Mouse (Mus musculus): Measurements from ENCODE around the gene Olfr316.
A peak's percentile ranks its signal among the peaks of the same experiment; 100 is the strongest.
"Not testable (repeated sequence)": the region's sequence is repeated elsewhere in the genome, so short reads cannot be mapped to it uniquely, and the experiment has no call there.

Olfr316 gene

DNA sequence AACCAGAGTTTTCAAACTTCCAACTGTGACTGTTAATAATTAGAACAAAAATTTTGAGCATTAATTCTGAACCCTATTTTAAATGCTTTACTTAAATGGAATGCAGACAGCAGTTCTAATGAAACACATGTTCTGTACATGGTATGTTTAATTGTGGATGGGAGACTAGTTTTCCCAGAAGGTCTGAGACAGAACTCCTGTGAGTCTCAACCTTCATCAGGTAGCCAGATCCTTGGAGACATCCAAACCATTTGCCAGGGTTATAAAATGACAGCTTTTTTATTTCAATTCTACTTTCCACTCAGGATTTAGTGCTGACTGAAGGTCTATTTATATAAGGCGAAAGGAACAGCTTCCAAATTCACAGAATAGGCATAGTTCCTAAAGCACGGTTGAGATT is at the start of gene Olfr316:
Olfr316 (plus strand) TSS at position 301 of the 400 bp plus-strand sequence.
- no peak for DNase-seq (ENCODE audit: low spot score in 2 of 2)

GRCm38 (mm10) chr11:58709086-58709485 is 43.4 kb upstream of the Olfr316 start:
- DNase-seq (ENCODE audit: low spot score in 2 of 2), result no peak

DNA sequence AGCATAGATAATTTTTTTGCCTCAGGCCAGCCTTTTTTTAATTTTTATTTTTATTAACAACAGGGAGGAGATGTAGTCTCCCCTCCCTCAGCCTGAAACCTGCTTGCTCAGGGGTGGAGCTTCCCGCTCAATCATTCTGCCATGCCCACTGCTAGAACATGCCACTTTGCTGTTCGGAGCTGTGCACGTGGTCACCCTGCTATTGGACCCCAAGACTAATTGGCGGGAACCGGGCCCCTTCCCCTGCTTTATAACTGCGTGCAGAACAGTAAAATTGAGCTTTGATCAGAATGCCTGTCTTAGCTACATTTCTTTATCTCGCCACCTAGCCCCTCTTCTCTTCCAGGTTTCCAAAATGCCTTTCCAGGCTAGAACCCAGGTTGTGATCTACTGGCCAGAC is 34.8 kb upstream of the Olfr316 start:
- DNase-seq (ENCODE audit: low spot score in 2 of 2), result not testable (repeated sequence)

- no peak for DNase-seq (ENCODE audit: low spot score in 2 of 2)
Observed at GRCm38 (mm10) chr11:58719701-58720100, 32.8 kb upstream of the Olfr316 start.

DNA sequence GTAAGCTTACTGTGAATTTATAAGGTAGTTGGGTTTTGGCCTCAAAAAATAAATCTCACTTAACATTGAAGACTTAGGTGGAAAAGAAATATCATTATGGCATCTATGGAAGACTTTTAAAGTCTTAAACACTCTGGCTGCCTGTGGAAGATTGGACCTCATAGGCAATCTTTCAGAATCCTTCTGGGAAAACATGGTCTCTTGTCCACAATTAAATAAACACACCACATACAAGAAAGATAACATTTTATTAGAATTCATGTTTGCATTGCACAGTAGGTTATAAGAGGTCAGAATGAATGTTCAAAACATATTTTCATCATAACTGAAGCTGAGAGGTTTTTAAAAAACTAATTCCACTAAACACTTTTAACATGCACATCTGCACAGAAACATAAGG is 28.6 kb upstream of the Olfr316 start, which contains the start of gene Olfr318:
Olfr318 (minus strand) TSS at position 101 of the 400 bp plus-strand sequence.
- no peak for DNase-seq (ENCODE audit: low spot score in 2 of 2)

- DNase-seq (ENCODE audit: low spot score in 2 of 2), result not testable (repeated sequence)
Observed at GRCm38 (mm10) chr11:58727896-58728650, 24.5 kb upstream of the Olfr316 start.

- peak; percentile 73 to 85 for DNase-seq (ENCODE audit: low spot score in 2 of 2)
Observed at GRCm38 (mm10) chr11:58733372-58733771, 19.2 kb upstream of the Olfr316 start.

DNA sequence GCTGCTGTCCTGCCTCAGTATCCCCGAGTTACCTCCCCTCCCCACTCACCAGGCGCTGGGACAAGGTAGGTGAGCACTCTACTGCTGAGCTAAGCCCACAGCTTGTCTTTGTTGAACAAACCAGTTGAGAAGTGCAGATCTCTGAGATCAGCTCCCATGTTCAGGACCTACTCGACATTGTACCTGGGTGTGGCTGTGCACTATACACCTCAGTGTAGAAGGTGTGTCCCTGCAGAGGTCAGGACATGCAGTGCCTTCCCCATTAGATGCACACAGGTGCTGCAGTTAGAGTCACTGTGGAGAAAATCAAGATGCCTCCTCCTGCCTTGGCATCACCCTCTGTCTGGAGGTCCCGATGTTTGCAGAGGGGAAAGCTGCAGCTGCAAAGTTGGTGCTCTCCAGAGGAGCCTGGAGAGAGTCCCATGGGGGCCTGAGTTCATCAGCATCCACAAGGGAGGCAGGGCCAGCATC is 13.7 kb upstream of the Olfr316 start, which contains the start of gene Olfr317:
Olfr317 (minus strand) TSS at position 421 of the 471 bp plus-strand sequence.
- DNase-seq (ENCODE audit: low spot score in 2 of 2), result no peak

DNA sequence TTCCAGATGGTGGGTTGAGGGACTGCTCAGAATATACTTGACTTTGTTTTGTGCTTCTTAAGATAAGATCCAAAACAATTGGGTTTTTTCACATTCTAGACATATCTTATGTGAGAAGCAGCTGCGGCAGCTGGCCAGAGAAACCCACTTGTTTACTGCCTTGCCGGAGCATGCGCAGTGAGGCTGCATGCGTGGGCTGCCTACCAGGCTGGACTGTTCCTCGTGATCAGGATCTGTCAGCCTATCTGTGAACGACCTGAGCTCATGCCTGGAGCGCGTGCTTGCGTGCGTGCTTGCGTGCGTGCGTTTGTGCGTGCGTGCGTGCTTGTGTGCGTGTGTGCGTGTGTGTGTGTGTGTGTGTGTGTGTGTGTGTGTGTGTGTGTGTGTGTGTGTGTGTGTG is 1.4 kb upstream of the Olfr316 start:
- peak; percentile 48 to 63 for DNase-seq (ENCODE audit: low spot score in 2 of 2)

DNA sequence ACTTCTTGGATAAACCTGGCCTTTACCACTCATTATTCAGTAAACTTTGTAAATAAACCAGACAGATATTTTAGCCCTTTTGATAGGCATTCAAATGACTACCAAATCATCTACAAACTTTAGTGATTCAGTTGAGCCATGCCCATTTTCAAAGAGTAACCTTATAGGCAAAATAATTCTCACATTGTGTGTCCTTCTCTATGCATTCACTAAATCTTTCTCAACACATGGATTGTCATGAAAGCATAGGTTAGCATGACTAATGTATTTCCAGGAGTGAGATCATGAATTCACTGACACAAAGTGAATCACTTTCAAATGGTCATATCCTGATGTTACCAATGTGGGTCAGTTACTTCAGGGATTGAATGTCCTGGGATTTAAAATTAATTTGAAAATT is 20.4 kb downstream of the Olfr316 start, which contains the start of gene Olfr315:
Olfr315 (plus strand) TSS at position 301 of the 400 bp plus-strand sequence.
- DNase-seq (ENCODE audit: low spot score in 2 of 2), result no peak

GRCm38 (mm10) chr11:58782480-58783089 is 30.1 kb downstream of the Olfr316 start, which contains the start of gene Olfr314:
Gene Olfr314, plus strand, starts transcription at chr11:58782952.
- no peak for DNase-seq (ENCODE audit: low spot score in 2 of 2)

- DNase-seq (ENCODE audit: low spot score in 2 of 2), result no peak
Observed at GRCm38 (mm10) chr11:58784182-58784581, 31.6 kb downstream of the Olfr316 start.

GRCm38 (mm10) chr11:58787651-58788050 is 35.1 kb downstream of the Olfr316 start:
- DNase-seq (ENCODE audit: low spot score in 2 of 2), result no peak

DNA sequence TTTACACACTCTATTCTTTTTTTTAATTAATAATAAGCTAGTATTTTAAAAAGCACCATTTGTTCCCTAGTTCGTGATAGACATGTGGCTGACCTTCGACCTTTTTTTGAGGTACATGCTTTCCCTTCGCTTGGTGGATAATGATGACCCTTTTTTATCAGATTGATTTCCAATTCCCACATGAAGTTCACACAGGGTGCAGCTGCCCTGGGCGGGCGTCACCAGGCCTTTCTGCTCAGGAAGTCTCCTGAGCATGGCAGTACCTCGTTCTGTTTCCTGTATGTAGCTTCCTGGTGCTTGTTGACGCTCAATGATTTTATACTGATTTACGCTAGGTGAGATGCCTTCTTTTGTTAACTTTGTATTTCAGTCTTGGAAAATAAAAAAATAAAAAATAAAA is 35.8 kb downstream of the Olfr316 start:
- DNase-seq (ENCODE audit: low spot score in 2 of 2), result no peak

DNA sequence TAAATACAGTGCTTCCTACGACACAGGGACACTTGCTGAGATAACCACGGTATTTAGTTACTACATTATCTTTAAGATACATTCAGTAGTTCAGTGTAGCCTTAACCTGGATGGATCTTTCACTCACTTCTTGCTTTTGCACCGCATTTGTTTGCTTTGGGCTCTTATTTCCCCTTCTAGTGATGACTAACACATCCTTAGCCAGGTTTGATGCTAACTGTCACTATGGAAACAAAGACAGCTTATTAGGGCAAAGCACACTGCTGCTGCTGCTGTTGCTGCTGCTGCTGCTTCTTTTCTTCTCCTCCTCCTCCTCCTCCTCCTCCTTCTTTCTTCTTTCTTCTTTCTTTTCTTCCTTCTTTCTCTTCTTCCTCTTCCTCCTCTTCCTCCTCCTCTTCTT is 37.0 kb downstream of the Olfr316 start:
- no peak for DNase-seq (ENCODE audit: low spot score in 2 of 2)

- no peak for DNase-seq (ENCODE audit: low spot score in 2 of 2)
Observed at GRCm38 (mm10) chr11:58790053-58790452, 37.5 kb downstream of the Olfr316 start.

GRCm38 (mm10) chr11:58790646-58791045 is 38.1 kb downstream of the Olfr316 start:
- no peak for DNase-seq (ENCODE audit: low spot score in 2 of 2)

GRCm38 (mm10) chr11:58795856-58796255 is 43.3 kb downstream of the Olfr316 start:
- no peak for DNase-seq (ENCODE audit: low spot score in 2 of 2)

GRCm38 (mm10) chr11:58796850-58797249 is 44.3 kb downstream of the Olfr316 start:
- DNase-seq (ENCODE audit: low spot score in 2 of 2), result peak; percentile 76 to 81

DNA sequence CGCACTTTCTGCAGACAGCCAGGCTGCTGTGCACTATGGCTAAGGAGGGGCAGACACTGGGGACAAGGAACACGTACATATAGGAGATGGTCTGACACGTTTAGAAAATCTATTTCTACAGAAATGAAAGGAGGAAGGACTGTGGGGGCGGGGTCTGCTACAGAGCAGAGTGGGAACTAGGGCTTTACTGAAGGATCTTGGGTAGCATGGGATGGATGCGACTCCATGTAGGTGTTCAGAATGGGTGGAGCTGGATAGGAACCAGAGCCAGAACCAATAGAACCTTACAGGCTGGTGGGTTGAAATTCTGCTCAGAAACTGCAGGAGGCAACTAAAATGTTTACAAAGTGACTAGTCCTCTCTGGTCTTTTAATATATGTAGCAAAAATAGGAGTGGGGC is 47.2 kb downstream of the Olfr316 start:
- no peak for DNase-seq (ENCODE audit: low spot score in 2 of 2)

- peak; percentile 58 to 61 for DNase-seq (ENCODE audit: low spot score in 2 of 2)
Observed at GRCm38 (mm10) chr11:58801558-58802228, 49.2 kb downstream of the Olfr316 start, which contains the start of gene Fam183b. Gene Fam183b, minus strand, starts transcription at chr11:58801960.

DNA sequence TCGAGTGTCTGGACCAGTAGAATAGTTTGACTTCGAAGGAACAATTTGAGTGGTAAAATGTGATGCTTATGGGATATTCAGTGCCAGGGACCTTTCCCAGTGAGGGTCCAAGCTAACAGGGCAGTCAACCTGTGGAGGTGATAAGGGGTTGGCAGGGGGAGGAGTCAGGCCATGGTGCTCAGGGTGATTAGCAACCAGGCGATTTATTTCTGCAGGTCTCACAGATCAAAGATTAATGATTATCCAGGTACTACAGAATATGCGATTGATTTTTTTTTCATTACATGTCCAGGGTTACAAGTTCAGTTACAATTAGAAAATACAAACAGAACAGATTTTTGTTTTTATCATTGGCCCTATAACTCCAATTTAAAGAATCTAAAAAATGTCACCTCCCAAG is 51.3 kb downstream of the Olfr316 start:
- DNase-seq (ENCODE audit: low spot score in 2 of 2), result no peak
